Mouse (Mus musculus) megakaryocyte progenitor cell, adult 5-6 weeks (primary cell): ENCODE measurements around the gene Rsph6a. TPM values are rescaled to one million over a fixed set of nuclear protein-coding genes. Genes with fewer than 3 reads are reported as not detected.

Experiments
- ATAC-seq: replicated peaks from 2 replicates; pipeline ENCODE4 v1.8.0; 2016; ENCODE audit warnings: mild to moderate bottlenecking, moderate TSS enrichment, inconsistent platforms; ENCODE audit not compliant: poor library complexity
- total RNA-seq, 2 experiments: library from RNA; stranded (forward) in 1 of 2; stranded (reverse) in 1 of 2; fragments of 157-497, 149-512 nt in 1 of 2; fragments of 200-1000 nt in 1 of 2; gene quantifications; 2 replicates each; pipeline versions ENCODE4 v1.2.3 to v1.2.4; 2015 to 2017

The Rsph6a gene
- total RNA-seq (2015) (not detected in 2 replicates), total RNA-seq (2017) (0.61 TPM in 1 of 2 replicates, not detected in the other)

DNA sequence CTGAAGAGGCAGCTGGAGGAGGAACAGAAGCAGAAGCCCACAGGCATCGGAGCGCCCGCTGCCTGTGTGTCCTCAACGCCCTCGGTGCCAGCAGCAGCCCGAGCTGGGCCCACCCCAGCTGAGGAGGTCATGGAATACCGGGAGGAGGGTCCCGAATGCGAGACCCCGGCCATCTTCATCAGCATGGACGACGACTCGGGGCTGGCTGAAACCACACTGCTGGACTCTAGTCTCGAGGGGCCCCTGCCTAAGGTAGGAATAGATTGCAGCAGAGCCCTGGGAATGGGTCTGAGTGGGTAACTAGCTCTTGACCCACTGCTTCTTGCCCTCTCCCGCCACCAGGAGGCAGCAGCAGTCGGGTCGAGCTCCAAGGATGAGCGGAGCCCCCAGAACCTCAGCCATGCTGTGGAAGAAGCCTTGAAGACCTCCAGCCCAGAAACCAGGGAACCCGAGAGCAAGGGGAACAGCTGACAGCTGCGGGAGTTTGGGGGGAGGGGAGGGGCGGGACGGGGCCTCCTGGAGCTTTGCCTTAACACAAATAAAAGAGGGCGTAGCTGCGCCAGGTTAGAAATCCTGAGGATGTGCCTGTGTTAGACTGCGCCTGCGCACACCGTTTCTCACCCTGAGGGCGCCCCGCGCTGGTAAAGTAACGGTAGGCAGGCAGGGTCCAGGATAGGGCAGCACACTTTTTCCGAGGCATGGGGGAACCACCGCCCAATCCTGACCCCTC is at the start of gene Rsph6a:
Gene Rsph6a (plus strand): TSS at position 644 of the 730 bp plus-strand sequence.
- ATAC-seq = peak; percentile 36; the same call in 1 of the 2 replicates

DNA sequence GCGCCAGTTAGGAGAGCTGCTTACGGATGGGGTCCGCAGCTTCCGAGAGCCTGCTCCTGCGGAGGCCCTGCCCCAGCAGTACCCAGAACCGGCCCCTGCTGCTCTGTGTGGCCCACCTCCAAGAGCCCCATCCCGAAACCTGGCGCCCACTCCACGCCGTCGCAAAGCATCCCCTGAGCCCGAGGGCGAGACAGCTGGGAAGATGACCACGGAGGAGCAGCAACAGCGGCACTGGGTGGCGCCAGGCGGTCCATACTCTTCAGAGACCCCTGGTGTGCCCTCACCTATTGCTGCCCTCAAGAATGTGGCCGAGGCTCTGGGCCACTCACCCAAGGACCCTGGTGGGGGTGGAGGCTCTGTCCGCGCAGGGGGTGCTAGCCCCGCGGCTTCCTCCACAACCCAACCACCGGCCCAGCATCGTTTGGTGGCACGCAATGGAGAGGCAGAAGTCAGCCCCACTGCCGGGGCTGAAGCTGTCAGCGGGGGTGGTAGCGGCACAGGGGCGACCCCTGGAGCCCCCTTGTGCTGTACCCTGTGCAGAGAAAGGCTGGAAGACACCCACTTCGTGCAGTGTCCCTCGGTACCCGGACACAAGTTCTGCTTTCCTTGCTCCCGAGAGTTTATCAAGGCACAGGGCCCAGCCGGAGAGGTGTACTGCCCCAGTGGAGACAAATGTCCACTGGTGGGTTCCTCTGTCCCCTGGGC is 48.9 kb upstream of the Rsph6a start:
- no peak for ATAC-seq

DNA sequence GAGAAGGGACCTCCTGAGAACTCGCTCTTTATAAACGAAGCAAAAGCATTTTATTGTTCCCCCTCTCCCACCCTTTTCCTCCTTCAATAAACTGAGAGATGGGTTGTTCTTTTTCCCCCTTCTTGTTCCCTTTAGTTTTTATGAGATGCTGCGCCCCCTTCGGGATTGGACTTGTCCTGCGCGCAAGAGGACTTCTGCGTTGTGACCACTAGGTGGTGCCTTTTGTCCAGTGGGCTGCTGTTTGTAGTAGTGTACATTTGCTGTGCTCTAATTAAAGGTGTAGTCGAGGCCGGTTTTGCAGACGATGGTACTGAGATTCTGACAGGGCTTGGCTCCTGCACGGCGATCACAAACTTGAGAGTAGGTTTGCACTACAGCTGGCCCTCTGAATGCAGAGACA is 48.0 kb upstream of the Rsph6a start:
- ATAC-seq = peak; percentile 54

DNA sequence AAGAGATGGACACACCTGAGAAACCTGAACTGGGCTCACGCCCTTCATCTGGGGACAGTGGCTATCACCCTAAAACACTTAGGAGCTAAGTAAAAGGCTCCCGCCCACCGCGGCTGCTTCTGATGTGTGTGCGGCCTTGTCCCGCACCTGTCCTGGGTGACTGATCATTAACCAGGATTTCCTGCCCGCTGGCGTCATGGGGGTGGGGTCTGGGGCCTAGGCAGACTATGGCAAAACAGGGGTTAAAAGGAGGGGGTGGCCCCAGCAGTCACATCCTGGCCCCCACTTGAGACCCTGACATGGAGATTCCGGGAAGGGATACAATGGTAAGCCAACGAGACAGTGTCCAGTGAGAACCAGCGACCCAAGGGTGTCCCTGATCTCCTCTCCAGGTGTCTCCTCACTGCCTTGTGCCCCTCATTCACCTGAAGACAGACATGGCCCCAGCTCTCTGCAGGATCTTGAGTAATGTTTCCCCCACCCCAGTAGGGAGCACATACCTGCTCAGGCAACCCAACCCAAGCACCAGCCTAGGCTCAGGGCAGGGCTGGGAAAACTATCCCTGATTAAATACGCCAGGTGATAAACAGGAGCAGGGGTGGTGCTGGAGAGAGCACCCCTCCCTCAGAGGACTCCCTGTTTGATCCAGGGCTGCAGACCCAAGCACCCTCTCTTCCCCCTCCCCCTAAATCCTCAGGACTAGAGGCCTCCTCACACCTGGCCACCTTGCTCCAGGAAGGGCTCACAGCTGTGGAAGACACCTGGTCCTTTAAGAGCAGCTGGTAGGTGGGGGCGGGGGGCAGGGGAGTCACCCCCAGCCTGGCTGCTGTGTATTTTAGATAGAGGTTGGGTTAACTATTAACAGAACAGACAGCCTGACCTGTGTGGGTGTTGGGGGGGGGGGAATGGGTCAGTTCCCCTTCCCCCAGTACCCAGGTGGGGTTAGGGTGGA is 47.2 kb upstream of the Rsph6a start:
- ATAC-seq = no peak

DNA sequence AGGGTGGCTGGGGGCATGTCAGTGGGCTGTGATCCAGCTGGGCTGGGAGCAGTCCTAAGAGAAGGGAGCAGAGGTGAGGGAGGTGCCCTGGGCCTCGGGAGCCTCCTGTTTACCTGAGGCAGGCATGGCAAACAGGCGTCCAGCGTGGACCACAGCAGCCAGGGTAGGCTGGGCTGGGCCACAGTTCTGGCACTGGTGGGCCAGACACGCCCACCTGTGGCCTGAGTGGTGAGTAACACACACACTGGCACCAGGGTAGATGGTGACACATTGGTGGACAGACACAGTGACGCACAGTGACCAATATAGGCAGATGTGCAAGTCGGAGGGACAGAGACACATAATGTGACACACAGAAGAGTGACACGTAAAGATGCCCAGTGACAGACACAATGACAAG is 43.9 kb upstream of the Rsph6a start:
- no peak for ATAC-seq

DNA sequence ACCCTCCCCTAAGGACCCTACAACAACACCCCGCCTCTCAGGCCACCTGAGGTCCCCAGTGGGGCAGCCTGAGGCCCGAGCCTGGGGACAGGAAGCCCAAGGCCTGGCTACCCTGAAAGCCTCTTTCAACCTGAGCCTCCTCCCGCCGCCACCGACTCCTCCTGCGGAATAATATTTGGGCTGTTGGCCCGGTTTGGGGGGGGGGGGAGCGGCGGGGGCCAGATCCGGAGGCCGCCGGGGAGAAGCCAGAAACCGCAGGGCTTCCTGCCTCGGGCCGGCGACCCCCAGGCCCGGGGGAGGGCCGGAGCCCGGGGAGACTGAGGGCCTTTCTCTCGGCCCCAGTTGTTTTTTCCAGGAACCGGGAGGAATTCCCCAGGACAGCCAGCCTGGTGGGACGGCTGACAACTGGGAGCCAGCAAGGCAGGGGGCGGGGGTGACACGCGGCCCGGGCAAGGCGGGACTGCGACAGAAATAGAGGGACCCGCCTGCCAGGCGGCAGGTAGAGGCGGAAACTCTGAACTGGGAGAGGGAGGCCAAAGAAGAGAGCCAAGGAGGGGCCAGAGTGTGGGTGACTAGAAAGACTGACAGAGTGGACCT is 42.4 kb upstream of the Rsph6a start:
- ATAC-seq = peak; percentile 45

DNA sequence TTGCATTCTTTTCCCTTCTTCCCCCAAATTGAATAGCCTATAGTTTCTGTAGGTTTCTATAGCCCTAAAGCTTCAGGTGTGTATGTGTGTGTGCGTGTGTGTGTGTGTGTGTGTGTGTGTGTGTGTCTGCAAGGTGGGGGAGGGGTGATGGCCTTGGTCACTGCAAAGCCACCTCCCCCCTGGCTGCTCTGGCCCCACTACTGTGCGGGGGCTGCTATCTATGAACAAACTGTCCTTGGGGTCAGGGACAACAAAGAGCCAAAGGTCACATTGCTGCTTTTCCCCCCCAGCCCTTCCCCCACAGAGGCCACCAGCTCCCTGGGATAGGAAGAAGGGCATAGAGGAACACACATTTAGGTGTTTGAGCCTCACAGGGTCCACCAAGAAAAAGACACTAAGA is 41.6 kb upstream of the Rsph6a start:
- no peak for ATAC-seq

DNA sequence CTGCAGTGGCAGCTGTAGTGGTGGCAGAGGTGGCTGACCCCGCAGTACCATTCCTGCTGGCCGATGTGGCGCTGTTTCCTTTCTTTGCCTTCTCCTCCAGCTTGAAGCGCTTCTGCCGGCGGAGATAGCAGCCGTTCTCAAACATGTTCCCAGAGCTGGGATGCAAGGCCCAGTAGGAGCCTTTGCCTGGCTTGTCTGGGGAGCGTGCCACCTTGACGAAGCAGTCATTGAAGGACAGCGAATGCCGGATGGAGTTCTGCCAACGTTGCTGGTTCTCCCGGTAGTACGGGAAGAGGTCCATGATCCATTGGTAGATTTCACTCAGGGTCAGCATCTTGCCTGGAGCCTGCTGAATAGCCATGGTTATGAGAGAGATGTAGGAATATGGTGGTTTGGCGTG is 40.0 kb upstream of the Rsph6a start:
- ATAC-seq = no peak

DNA sequence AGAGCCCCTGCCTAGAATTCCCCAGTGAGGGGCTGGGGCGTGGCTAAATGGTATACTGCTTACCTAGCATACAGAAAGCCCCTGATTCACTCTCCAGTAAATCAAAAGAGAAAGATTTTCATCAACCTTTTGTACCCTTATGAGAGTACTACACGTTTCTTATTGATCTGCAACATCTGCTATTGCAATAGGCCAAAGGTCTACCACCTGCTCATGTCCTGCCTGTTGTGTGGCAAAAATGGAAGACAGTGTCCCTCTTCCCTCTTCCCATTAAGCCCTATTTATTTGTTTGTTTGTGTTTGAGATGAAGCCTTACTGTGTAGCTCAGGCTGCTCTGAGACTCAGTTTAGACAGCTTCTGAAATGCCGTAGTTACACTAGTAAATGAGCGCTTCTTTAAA is 38.4 kb upstream of the Rsph6a start:
- ATAC-seq = no peak

DNA sequence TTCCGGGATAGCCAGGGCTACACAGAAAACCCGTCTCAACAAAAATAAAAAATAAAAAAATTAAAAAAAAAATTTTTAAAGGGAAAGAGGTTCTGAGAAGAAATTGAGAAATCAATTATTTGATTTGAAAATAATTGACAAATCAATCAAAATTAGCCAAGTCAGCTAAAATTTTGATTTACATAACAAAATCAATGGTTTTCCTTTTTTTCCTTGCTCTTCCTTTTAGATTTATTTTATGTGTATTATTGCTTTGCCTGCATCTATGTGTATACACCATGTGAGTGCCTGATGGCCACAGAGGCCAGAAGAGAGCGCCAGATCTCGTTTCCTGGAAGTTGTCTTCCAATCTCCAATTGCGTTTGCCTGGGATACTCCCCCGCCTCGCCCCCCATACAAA is 36.6 kb upstream of the Rsph6a start:
- no peak for ATAC-seq

DNA sequence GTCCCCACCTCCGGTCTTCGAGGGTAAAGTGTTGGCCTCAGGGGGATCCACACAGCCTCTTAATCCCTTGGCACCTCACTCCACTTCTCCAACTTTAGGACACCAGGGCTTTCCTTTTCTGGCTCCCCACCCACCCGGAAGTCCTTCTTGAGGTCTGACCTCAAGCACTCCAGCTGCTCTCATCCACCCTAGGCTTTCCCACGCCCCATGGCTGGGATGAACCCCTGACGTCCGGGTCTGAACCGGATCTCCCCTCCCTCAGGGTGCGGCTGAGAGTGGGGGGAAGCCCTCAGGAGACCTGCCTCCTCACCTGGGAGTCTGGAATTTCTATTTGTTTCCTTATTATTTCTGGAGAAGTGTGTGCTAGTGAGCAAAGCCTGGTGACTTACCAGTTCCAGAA is 33.4 kb upstream of the Rsph6a start:
- ATAC-seq = no peak

DNA sequence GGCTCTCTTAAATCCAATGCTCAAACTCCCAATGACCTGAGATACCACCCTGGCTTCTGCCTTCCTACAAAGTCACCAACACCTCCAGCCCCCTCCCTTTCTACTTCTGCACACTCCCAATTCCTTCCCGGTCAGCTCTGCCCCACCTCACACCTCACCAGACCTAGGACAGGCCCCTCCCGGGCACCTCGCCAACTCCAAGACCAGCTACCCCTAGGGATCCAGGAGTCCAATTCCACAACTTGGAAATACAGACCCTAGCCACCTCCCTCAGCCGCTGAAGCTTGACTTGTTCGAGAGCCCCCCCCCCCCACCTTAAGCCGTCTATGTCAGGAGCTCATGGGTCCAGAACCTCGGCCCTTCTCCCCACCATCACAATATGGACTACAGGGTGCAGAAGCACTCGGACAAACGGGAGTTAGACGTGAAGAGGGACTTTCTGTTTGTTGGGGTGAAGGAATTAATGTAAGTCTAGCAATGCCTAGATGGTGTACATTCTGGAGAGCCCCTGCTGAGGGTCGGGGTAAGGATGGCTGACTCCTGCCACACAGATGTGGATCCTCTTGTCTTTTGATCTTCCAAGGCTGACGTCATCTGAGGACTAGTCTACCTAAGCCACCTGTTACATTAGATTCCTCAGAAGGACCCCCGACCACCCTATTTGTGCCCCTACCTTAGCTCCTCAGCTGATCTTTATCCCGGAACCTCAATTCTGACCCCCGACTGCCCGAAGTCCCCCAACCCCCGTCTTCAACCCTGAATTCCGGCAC is 32.1 kb upstream of the Rsph6a start:
- no peak for ATAC-seq

DNA sequence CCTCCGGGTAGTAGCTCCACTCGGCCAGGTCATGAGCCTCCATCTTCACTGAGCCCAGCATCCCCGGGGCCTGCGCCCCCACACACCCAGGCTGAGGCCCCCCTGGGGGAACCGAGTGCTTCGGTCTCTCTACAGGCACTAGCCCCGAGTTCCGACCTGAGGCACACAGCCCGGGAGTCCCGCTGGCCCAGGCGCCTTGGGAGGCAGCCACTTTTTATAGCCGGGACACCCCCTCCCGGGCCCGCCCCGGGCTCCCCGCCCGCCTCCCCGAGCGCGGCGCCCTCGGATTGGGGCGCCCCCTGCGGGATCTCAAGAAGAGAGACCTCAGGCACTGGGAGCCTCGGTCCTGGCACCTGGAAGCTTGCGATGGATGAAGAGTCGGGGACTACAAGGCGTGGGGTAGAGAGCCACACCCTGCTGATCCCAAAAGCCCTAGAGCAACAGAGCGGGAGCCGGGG is 31.1 kb upstream of the Rsph6a start, which contains the start of gene Foxa3:
Gene Foxa3 (minus strand): TSS at position 182 of the 458 bp plus-strand sequence.
- peak; percentile 29 for ATAC-seq

DNA sequence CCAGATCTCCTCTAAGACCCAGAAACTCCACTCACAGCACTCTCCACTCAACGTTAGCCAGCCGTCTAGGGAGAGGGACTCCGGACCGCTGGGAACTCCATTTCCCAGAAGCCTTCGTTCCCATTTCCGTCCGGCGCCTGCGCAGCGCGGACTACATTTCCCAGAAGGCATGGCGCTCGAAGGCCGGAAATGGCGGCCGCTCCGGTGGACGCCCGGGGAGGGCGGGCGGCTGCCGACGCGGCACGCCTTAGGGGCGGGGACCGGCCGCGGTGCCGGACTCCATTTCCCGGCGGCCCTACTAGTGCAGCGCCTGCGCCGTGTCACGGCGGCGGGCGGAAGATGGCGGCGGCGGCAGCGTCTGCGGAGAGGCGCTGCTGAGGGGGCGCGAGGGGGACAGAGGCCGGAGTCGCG is 30.4 kb upstream of the Rsph6a start, which contains the start of gene Sympk:
Gene Sympk (plus strand): TSS at position 282 of the 411 bp plus-strand sequence.
- ATAC-seq = peak; percentile 84

DNA sequence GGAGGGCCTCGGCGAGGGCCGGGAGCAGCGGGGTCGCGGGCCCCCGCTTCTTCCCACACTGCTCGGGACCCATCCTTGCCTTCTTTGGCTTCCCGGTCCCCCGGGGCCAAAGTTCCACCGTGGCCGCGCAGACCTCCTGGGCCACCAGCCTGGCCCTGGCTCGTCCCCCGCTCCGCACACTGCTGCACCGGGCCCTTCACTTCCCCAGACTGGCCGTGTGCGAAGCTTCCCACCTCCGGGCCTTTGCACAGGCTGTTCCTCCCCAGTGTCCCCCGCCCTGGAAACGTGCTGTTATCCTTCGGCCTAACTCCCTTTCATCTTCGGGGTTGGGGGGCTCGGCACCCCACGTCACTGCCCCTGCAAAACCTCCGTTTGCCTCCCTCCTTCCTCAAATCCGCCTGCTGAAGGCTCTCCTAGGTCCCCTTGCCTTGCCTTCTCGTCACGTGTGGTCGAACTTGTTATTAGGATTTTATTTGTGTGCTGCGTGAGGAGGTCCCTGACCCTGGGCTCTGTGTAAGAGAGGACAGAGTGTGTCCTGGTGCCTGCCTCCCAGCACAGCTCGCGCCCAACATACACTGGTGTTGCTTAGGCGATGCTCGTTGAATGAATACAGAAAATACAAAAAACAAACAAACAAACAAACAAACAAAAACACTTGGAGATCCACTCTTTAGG is 29.8 kb upstream of the Rsph6a start:
- peak; percentile 21 for ATAC-seq

DNA sequence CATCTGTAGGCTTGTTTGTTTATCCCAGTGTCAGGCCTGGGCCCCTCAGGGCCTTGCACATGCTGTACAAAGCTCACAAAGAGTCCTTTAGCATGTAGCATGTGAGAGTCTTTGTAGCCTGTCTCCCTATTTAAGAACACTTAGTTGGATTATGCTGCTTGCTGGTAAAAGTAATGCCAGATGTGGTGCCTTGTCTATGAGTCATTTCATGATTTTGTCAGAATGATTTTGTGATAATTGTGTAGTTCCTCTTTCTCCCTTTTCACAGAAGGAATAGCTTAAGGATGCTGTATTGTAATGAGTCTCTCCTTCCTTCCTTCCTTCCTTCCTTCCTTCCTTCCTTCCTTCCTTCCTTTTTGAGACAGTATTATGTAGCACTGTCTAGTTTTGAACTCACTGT is 26.4 kb upstream of the Rsph6a start:
- ATAC-seq = no peak

DNA sequence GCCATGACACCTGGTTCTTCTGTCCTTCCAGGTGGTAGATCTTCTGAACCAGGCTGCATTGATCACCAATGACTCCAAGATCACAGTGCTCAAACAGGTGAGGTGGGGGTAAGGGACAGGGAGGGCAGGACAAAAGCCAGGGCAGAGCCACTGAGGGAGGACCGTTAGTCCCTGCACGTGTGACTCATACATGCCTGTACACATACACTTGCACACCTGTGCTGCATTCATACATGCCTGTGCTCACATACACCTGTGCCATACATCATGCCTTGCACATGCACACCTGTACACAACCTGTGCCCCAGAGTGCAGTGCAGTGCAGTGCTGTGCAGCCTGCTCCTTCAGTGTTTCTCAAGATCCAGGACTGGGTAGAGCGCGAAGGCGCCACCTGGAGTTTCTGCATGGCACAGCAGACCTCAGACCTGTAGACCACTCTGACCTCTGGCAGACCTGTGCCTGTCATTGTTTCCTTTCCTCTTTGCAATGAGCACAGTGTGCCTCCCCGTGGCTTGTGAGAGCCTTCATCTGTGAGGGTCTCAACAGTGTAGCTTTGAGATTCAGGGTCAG is 25.3 kb upstream of the Rsph6a start:
- ATAC-seq = peak; percentile 81

DNA sequence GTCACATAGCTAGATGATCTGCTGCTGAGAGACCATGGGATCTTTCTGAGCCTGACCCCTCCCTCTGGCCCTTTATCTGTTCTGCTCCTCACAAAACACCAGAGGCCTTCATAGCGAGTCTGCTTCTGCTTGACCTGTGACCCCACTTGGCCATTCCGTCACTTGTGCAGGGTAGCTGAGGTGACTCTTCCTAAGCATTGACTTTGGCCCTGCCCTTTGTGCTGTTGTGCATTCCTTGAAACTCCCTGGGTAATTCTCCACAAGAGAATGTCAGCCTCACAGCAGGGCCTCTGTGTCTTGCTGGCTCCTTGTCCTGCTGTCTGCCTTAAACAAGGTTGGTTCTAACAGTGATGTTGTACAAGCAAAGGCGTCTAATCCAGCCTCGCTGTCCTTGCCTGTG is 22.8 kb upstream of the Rsph6a start:
- no peak for ATAC-seq

DNA sequence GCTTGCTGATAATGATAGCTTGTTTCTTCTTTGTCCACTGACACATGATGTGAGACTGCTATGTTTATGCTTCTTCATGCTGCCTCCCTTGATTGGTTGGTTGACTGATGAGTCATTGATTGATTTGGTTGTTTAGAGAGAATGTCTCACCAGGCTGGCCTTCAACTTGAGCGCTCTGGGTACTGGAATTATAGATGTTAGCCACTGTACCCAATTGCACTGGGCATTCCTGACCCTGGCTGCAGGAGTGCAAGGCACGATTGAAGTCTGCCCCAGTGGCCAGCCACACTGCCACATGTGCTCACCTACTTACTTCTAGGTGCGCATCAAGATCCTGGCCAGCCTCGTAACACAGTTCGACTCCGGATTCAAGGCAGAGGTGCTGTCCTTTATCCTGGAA is 9.9 kb upstream of the Rsph6a start:
- ATAC-seq = no peak
